Mouse (Mus musculus): ENCODE data around the gene Fam71b.
A peak's percentile ranks its signal among the peaks of the same experiment; 100 is the strongest.
"Not testable (repeated sequence)": the region's sequence is repeated elsewhere in the genome, so short reads cannot be mapped to it uniquely, and the experiment has no call there.

The Fam71b gene

GRCm38 (mm10) chr11:46384925-46385324, 11.4 kb upstream of the Fam71b start:
- DNase-seq (ENCODE audit: low spot score in 2 of 2), result no peak

- no peak for DNase-seq (ENCODE audit: low spot score in 2 of 2)
Observed at GRCm38 (mm10) chr11:46386556-46386955, 9.8 kb upstream of the Fam71b start.

- no peak for DNase-seq (ENCODE audit: low spot score in 2 of 2)
Observed at GRCm38 (mm10) chr11:46387061-46387460, 9.3 kb upstream of the Fam71b start.

DNA sequence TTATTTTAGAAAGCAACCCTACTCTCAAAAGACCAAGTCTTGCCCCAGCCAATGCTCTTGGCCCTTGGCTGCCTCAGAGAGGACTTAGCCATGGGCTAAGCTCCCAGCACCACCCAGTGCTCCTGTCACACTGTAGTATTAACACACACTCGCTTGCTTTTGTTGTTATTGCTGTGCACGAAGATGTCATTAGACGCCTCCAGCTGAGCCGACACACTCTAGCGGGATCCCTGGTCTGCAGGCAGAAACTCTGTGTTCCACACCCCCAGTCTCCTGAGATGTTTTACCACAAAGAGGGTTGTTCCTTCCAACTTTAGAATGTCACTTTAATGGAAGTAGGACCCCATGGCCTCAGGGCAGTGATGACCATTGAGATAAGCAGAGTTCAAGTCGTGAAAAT, 7.9 kb upstream of the Fam71b start:
- DNase-seq (ENCODE audit: low spot score in 2 of 2), result no peak

GRCm38 (mm10) chr11:46389336-46390117, 6.8 kb upstream of the Fam71b start, which contains the start of gene Itk:
Gene Itk (minus strand): TSS chr11:46389515.
- no peak for DNase-seq (ENCODE audit: low spot score in 2 of 2)

DNA sequence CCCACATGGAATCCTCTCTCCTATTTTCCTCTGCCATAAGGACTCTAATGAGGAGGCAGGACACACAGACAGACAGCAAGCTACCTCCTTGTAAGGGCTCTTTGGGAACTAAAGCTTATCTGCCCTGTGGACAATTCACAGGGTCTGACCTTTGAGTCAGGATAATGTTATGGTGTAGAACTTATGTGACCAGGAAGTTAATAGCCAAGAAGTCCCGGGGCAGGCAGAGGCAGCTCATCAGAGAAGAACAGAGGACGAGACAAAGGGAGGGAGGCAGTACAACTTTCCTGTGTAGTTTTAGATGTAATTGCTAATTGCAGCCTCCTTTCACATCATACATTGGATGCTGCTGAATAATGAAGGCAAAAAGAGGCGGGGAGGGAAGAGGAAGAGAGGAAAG, 5.7 kb upstream of the Fam71b start:
- no peak for DNase-seq (ENCODE audit: low spot score in 2 of 2)

- no peak for DNase-seq (ENCODE audit: low spot score in 2 of 2)
Observed at GRCm38 (mm10) chr11:46392890-46393289, 3.5 kb upstream of the Fam71b start.

- no peak for DNase-seq (ENCODE audit: low spot score in 2 of 2)
Observed at GRCm38 (mm10) chr11:46393413-46393812, 2.9 kb upstream of the Fam71b start.

DNA sequence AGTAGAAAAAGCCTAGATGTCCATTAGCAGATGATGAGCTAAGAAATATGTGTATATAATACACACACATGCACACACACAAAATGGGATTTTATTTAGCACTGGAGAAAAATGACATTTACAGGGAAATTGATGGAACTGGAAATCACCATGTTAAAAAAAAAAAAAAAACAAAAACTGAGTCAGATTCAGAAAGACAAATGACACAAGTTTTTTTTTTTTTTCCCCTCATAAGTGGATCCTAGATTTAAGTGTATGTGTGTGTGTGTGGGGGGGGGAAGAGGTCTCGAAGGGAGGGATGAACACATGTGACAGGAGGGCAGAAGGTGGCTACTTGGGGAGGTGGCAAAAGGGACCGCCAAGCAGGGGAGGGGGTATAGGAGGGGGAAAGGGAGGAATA, 1.3 kb upstream of the Fam71b start:
- no peak for DNase-seq (ENCODE audit: low spot score in 2 of 2)

- DNase-seq (ENCODE audit: low spot score in 2 of 2), result no peak
Observed at GRCm38 (mm10) chr11:46395698-46396097, 661 bp upstream of the Fam71b start.

- DNase-seq (ENCODE audit: low spot score in 2 of 2), result no peak
Observed at GRCm38 (mm10) chr11:46396860-46397179, 461 bp downstream of the Fam71b start.

- no peak for DNase-seq (ENCODE audit: low spot score in 2 of 2)
Observed at GRCm38 (mm10) chr11:46397900-46398299, 1.5 kb downstream of the Fam71b start.

- DNase-seq (ENCODE audit: low spot score in 2 of 2), result no peak
Observed at GRCm38 (mm10) chr11:46398473-46398872, 2.1 kb downstream of the Fam71b start.

DNA sequence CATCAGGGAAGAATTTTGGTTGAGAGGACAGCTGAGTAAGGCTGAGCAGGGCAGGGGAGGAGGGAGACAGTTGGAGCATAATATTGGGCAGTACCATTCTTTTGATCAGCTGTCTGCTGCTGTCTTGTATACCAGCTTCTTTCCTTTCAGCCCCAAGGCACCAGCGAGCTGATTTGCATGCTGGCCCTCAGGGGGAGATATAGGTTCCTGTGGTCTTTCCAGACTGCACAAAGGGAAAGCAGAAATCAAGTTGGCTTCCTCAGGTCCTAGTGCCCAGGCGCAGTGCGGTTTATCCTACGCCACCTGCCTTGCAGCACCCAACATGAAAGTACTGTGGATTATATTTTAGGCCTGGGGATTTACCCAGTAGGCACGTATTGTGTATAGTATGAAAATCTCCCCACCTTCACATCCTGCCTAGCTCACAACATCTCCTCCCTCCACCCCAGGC, 2.6 kb downstream of the Fam71b start:
- DNase-seq (ENCODE audit: low spot score in 2 of 2), result peak in 1 of 2 experiments; percentile 44

- DNase-seq (ENCODE audit: low spot score in 2 of 2), result no peak
Observed at GRCm38 (mm10) chr11:46401555-46401954, 5.2 kb downstream of the Fam71b start.

DNA sequence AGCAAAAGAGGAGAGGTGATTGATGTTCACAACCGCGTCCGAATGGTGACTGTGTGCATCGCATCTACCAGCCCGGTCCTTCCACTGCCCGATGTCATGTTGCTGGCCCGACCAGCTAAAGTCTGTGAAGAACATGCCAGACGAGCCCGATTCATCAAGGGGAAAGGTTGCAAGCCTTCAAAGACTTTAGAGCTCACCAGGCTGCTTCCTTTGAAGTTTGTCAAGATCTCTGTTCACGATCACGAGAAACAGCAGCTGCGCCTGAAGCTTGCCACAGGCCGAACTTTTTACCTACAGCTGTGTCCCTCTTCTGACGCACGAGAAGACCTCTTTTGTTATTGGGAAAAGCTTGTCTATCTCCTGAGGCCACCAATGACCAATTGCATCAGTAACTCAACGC, 8.6 kb downstream of the Fam71b start:
- no peak for DNase-seq (ENCODE audit: low spot score in 2 of 2)

GRCm38 (mm10) chr11:46406721-46407120, 10.4 kb downstream of the Fam71b start:
- no peak for DNase-seq (ENCODE audit: low spot score in 2 of 2)

DNA sequence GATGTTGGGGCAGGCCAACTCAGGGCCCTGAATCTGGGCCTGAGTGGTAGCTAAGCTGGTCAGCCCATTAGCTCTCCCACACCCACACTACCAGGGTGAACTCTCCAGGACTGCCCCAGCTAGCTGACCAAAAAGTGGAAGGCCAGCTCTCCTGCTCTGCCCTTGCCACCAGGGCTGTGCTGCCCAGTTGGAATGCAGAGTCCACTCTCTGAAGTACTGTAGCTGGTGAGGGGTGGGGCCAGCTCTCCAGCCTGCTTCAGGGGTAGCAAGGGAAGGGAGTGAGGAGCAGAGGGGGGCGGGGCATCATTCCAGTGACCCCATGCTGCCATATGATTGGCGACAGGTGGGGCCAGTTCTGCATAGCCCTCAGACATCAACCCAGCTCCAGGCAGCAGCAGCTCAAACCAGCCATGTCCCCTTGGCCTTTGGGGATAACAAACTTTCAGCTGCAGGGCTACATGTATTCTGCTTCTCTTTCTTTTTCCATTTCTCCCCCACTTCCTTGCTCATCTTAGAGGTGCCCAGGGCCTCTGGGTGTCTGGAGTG, 13.7 kb downstream of the Fam71b start:
- no peak for DNase-seq (ENCODE audit: low spot score in 2 of 2)

- no peak for DNase-seq (ENCODE audit: low spot score in 2 of 2)
Observed at GRCm38 (mm10) chr11:46418438-46418837, 22.1 kb downstream of the Fam71b start.

- no peak for DNase-seq (ENCODE audit: low spot score in 2 of 2)
Observed at GRCm38 (mm10) chr11:46418860-46419259, 22.5 kb downstream of the Fam71b start.

DNA sequence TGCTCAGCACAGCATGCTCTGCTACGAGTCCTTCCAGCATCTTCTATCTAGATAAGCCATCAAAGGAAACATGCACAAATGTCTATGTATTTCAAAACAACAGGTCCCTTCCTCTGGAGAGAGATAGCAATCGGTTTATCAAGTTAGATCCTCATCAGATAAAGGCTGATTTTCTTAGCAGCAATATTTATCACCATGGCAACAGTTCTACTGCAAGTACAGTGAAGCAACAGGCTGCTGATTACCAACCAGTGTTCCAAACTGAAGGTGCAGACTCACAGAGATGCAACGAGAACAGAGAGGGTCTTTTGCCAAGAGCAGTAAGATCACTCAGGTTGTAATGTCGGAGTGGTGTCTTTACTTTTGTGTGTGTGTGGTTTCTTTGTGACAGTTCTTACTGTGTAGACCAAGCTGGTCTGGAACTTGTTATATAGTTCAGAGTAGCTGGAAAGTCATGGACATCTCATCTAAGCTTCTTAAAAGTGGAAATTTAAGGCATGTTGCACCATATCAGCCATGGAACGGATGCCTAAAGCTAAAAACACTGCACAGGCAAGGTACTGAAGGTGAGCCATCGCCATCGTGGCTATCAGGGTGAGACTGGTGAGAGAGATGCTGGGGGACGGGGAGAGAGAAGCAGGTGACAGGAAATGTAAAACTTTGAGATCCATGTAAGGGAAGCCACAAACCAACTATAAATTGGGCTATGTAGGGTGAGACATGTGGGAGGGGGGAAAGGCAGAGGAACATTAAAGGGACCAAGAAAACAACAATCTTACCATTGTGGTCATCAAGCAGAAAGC, 24.9 kb downstream of the Fam71b start:
- no peak for DNase-seq (ENCODE audit: low spot score in 2 of 2)

DNA sequence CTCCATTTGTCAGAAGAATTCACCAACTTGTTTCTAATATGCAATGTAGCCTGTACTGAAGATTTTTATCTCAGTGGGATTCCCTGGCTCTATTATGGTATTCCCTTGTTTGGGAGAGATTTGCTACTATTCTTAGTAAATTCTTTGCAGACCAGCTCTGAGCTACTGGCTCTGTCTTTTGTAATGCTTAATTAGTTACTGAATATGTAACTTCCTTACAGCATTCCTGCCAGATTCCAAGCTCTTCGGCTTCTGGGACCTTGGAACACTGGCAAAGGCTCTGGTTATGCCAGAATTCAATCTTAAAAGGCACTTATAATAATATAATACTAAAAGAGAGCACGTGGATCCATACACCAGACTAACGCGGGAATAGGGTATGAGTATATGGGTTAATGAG, 31.8 kb downstream of the Fam71b start:
- not testable (repeated sequence) for DNase-seq (ENCODE audit: low spot score in 2 of 2)

DNA sequence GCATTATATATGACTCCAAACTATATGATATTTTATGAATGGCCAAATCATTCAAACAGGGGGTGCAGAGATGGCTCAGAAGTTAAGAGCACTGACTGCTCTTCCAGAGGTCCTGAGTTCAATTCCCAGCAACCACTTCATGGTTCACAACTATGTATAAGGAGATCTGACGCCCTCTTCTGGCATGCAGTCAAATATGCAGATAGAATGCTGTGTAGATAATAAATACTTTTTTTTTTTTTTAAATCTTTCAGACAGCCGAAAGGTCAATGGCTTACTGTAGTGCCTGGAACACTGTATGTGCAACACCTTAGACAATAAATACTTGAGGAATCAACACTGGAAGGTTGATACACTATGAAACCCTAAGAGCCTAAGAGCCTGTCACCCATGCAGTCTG, 33.8 kb downstream of the Fam71b start:
- no peak for DNase-seq (ENCODE audit: low spot score in 2 of 2)

Measured in spleen, postnatal 4 days (tissue).